Mouse (Mus musculus): ENCODE measurements around the gene Thada. TPM values are rescaled to one million over a fixed set of nuclear protein-coding genes. Genes with fewer than 3 reads are reported as not detected.

Gene Thada
- polyA plus RNA-seq, 1 experiment from 2014 or later, result 8.9 TPM

DNA sequence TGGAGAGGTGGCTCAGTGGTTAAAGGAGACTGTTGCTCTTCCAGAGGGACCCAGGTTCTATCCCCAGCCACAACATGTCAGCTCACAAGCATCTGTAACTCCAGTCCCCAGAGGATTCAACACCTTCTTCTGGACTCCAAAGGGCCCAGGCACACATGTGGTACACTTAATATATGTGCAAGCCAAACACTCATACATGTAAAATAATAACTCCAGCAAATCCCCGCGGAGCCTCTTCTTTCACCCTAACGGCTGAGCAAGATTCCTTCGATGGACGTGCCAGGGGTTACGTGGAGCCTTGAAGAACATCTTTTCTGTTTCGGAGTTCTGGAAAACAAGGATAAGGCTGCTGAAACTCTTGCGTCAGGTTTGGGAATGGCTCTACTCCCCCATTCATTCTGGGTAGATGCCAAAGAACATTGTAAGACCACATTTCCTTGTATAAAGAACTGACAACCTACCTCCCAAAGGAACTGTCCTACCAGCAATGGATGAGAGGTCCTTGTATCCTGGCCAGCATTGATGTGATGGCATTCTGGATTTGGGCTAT, 303.7 kb downstream of the Thada start:
- Histone ChIP-seq H3K27me3 (ENCODE audit: control insufficient read depth, insufficient read depth, low read length) (no peaks in the 10 kb centered on the region), H3K4me1 (ENCODE audit: control insufficient read depth, insufficient read depth, low read length) (peaks cover 22% of the 10 kb centered on the region), H3K9ac (ENCODE audit: low read depth, low read length) (no peak overlapping the region), H3K27ac (ENCODE audit: low read depth, low read length) (no peak overlapping the region), H3K9me3 (replicated peaks; ENCODE audit: control insufficient read depth, low read length) (no peaks in the 10 kb centered on the region), H3K36me3 (ENCODE audit: control insufficient read depth, insufficient read depth, low read length) (no peaks in the 10 kb centered on the region), H3K4me2 (no peak overlapping the region), H3K4me3 (ENCODE audit: low read depth, low read length) (no peak overlapping the region)
- no peak for ATAC-seq (replicated peaks; ENCODE audit: insufficient number of reproducible peaks, low FRiP score, low TSS enrichment)
- WGBS (ENCODE audit: insufficient replicate concordance), result 87% methylated on average over 8 of the region's 8 CpGs

- no peak overlapping the region; the same call in 1 of the 2 replicates for H3K9ac ChIP-seq (ENCODE audit: low read depth, low read length)
- 25% methylated on average over 6 of the region's 6 CpGs for WGBS (ENCODE audit: insufficient replicate concordance)
- H3K4me2 ChIP-seq, result no peak overlapping the region
Observed at GRCm38 (mm10) chr17:84161231-84161854, 304.7 kb downstream of the Thada start.

DNA sequence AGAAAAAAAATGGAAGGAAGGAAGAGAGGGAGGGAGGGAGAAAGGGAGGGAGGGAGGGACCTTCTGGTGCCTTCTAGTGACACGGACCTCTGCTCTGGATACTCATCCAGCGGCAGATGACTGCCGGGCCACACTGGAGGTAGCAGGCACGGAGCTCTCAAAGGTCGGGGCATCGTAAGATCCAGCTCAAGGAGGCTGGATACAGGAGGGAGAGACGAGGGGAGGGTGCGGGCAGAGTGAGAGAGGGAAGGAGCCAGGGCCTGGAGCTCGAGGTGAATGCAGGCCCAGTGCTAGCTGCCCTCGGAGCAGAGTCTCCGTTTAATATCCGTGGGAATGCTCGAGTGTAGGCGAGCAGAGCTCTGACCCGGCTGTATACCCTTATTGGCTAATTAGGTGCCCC, 307.1 kb downstream of the Thada start:
- H3K27ac ChIP-seq (ENCODE audit: low read depth, low read length), result no peak overlapping the region
- H3K36me3 ChIP-seq (ENCODE audit: control insufficient read depth, insufficient read depth, low read length), result no peaks in the 10 kb centered on the region
- no peak for ATAC-seq (replicated peaks; ENCODE audit: insufficient number of reproducible peaks, low FRiP score, low TSS enrichment)
- no peak overlapping the region for H3K4me2 ChIP-seq
- no peak overlapping the region for H3K4me3 ChIP-seq (ENCODE audit: low read depth, low read length)
- no peak overlapping the region for H3K9ac ChIP-seq (ENCODE audit: low read depth, low read length)
- no peaks in the 10 kb centered on the region for H3K9me3 ChIP-seq (replicated peaks; ENCODE audit: control insufficient read depth, low read length)
- H3K27me3 ChIP-seq (ENCODE audit: control insufficient read depth, insufficient read depth, low read length), result peaks cover 2% of the 10 kb centered on the region
- WGBS (ENCODE audit: insufficient replicate concordance), result 63% methylated on average over 15 of the region's 15 CpGs
- peaks cover 40% of the 10 kb centered on the region for H3K4me1 ChIP-seq (ENCODE audit: control insufficient read depth, insufficient read depth, low read length)

More at GRCm38 (mm10) chr17:84161231-84161854, 304.7 kb downstream of the Thada start:
- Histone ChIP-seq H3K4me3 (ENCODE audit: low read depth, low read length) (no peak overlapping the region), H3K27ac (ENCODE audit: low read depth, low read length) (no peak overlapping the region), H3K27me3 (ENCODE audit: control insufficient read depth, insufficient read depth, low read length) (no peaks in the 10 kb centered on the region), H3K4me1 (ENCODE audit: control insufficient read depth, insufficient read depth, low read length) (peaks cover 29% of the 10 kb centered on the region), H3K36me3 (ENCODE audit: control insufficient read depth, insufficient read depth, low read length) (no peaks in the 10 kb centered on the region), H3K9me3 (replicated peaks; ENCODE audit: control insufficient read depth, low read length) (no peaks in the 10 kb centered on the region)
- peak; percentile 35; the same call in 1 of the 2 replicates for ATAC-seq (replicated peaks; ENCODE audit: insufficient number of reproducible peaks, low FRiP score, low TSS enrichment)

DNA sequence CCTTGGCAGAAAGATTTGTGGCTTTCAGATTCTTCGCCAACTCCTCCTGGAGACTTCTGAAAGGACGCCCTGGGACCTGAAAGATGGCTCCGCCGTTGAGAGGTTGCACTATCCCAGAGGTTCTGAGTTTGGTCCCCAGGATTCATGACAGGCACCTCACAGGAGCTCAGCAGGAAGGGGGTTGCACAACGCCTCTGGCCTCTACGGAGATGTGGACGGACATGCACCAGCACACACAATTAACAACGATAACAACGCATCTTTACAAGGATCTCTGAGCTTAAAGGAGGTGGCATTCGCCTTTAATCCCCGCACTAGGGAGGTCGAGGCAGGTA, 307.6 kb downstream of the Thada start:
- Histone ChIP-seq H3K27ac (ENCODE audit: low read depth, low read length) (no peak overlapping the region), H3K4me2 (no peak overlapping the region), H3K27me3 (ENCODE audit: control insufficient read depth, insufficient read depth, low read length) (peaks cover 2% of the 10 kb centered on the region), H3K4me3 (ENCODE audit: low read depth, low read length) (no peak overlapping the region), H3K9ac (ENCODE audit: low read depth, low read length) (no peak overlapping the region), H3K4me1 (ENCODE audit: control insufficient read depth, insufficient read depth, low read length) (peaks cover 44% of the 10 kb centered on the region), H3K9me3 (replicated peaks; ENCODE audit: control insufficient read depth, low read length) (no peaks in the 10 kb centered on the region), H3K36me3 (ENCODE audit: control insufficient read depth, insufficient read depth, low read length) (no peaks in the 10 kb centered on the region)
- 86% methylated on average over 12 of the region's 12 CpGs for WGBS (ENCODE audit: insufficient replicate concordance)
- no peak for ATAC-seq (replicated peaks; ENCODE audit: insufficient number of reproducible peaks, low FRiP score, low TSS enrichment)

- Histone ChIP-seq H3K36me3 (ENCODE audit: control insufficient read depth, insufficient read depth, low read length) (no peaks in the 10 kb centered on the region), H3K9ac (ENCODE audit: low read depth, low read length) (0 out of 2 replicates have a peak overlapping the region, but pooled peaks have one; percentile 29), H3K4me3 (ENCODE audit: low read depth, low read length) (no peak overlapping the region), H3K27ac (ENCODE audit: low read depth, low read length) (no peak overlapping the region), H3K9me3 (replicated peaks; ENCODE audit: control insufficient read depth, low read length) (no peaks in the 10 kb centered on the region), H3K4me1 (ENCODE audit: control insufficient read depth, insufficient read depth, low read length) (peaks cover 49% of the 10 kb centered on the region), H3K4me2 (no peak overlapping the region), H3K27me3 (ENCODE audit: control insufficient read depth, insufficient read depth, low read length) (peaks cover 2% of the 10 kb centered on the region)
- WGBS (ENCODE audit: insufficient replicate concordance), result 45% methylated on average over 6 of the region's 6 CpGs
- ATAC-seq (replicated peaks; ENCODE audit: insufficient number of reproducible peaks, low FRiP score, low TSS enrichment), result no peak
Observed at GRCm38 (mm10) chr17:84157743-84158460, 308.1 kb downstream of the Thada start.

DNA sequence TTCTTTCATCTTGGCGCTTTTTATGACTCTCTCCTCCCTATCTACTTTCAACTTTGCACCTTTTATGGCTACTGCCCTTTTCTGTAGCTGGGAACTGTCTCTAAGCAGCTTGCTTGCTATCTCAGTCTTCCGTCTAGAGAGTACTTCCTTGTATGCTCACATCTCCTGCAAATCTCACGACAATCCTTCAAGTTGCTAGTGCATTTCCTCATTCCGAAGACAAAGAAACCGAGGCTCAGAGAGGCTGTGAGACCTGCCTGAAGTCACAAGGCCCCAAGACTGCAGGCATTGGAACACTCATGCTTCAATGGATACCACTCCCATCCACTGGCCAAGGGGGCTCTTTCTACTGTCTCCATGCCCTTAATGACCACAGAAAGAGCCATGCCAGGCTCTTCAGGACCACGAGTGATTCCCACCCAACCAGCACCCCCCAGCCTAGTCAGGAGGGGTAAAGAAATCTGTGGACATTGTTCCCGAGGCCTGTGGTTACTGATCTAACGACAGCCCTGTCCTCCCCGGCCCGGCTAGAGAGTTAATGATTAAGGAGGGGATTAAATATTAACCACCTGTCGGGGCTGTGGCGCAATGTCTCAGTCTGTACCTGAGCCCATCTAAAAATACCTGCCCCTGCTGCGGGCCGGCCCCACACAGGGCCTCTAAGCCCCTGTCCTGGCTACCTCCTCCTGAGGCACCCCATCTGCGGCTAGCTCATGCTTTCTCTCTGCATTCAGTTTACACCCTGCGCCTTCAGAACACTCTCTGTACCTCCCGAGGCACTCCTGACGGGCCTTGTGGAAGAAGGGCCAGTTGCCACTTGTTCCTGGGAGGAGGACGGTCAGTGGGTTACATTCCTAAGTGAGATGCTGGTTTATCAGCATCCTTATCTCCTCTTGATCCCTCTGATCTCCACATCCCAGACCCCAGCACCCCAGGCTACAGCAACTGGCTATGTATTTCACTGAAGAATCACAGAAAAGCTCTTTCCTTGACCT, 309.0 kb downstream of the Thada start:
- peaks cover 57% of the 10 kb centered on the region for H3K4me1 ChIP-seq (ENCODE audit: control insufficient read depth, insufficient read depth, low read length)
- H3K4me2 ChIP-seq, result no peak overlapping the region
- peak overlapping the region; percentile 28; the same call in 1 of the 2 replicates for H3K9ac ChIP-seq (ENCODE audit: low read depth, low read length)
- H3K36me3 ChIP-seq (ENCODE audit: control insufficient read depth, insufficient read depth, low read length), result no peaks in the 10 kb centered on the region
- H3K4me3 ChIP-seq (ENCODE audit: low read depth, low read length), result no peak overlapping the region
- no peak for ATAC-seq (replicated peaks; ENCODE audit: insufficient number of reproducible peaks, low FRiP score, low TSS enrichment)
- H3K9me3 ChIP-seq (replicated peaks; ENCODE audit: control insufficient read depth, low read length), result no peaks in the 10 kb centered on the region
- peaks cover 2% of the 10 kb centered on the region for H3K27me3 ChIP-seq (ENCODE audit: control insufficient read depth, insufficient read depth, low read length)
- no peak overlapping the region for H3K27ac ChIP-seq (ENCODE audit: low read depth, low read length)
- WGBS (ENCODE audit: insufficient replicate concordance), result 40% methylated on average over 19 of the region's 19 CpGs

- Histone ChIP-seq H3K9ac (ENCODE audit: low read depth, low read length) (0 out of 2 replicates have a peak overlapping the region, but pooled peaks have one; percentile 28), H3K4me3 (ENCODE audit: low read depth, low read length) (no peak overlapping the region), H3K36me3 (ENCODE audit: control insufficient read depth, insufficient read depth, low read length) (no peaks in the 10 kb centered on the region), H3K27ac (ENCODE audit: low read depth, low read length) (no peak overlapping the region), H3K4me2 (no peak overlapping the region), H3K27me3 (ENCODE audit: control insufficient read depth, insufficient read depth, low read length) (peaks cover 2% of the 10 kb centered on the region), H3K9me3 (replicated peaks; ENCODE audit: control insufficient read depth, low read length) (no peaks in the 10 kb centered on the region), H3K4me1 (ENCODE audit: control insufficient read depth, insufficient read depth, low read length) (peaks cover 51% of the 10 kb centered on the region)
- no peak for ATAC-seq (replicated peaks; ENCODE audit: insufficient number of reproducible peaks, low FRiP score, low TSS enrichment)
- WGBS (ENCODE audit: insufficient replicate concordance), result 49% methylated on average over 13 of the region's 13 CpGs
Observed at GRCm38 (mm10) chr17:84156227-84156573, 309.8 kb downstream of the Thada start.

DNA sequence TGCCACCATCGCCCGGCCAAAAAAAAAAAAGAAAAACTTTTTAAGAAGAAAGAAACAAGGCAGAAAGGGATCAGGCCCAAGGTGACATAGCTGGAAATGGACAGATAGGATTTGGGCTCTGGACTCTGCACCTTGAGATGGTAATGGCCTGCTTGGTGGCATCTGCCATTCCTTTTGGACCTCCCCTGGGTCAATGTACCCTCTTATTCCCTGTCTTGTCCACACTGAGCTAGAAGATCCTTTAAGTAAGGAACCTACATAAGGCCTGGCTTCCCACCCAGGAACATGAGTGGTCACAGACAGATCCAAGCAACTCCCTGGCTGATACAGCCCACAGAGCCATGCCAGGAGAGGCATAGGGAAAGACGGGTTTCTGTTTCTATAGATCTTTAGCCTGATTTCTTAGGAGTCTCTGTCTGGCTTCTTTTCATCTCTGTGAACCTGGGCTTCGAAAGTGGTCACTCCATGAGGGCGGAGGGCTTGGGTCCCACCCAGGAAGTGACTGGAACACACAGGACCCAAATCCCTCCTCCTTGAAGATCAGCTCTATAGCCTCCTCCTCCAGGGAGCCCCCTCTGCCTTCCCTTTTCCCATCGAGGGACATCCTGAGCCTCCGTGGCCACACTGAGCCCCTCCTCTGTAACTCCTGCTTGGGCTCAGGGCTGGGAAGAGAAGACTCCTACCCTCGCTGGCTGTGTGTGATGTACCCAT, 310.3 kb downstream of the Thada start:
- Histone ChIP-seq H3K27me3 (ENCODE audit: control insufficient read depth, insufficient read depth, low read length) (peaks cover 2% of the 10 kb centered on the region), H3K4me3 (ENCODE audit: low read depth, low read length) (no peak overlapping the region), H3K9ac (ENCODE audit: low read depth, low read length) (no peak overlapping the region), H3K27ac (ENCODE audit: low read depth, low read length) (no peak overlapping the region), H3K9me3 (replicated peaks; ENCODE audit: control insufficient read depth, low read length) (no peaks in the 10 kb centered on the region), H3K36me3 (ENCODE audit: control insufficient read depth, insufficient read depth, low read length) (no peaks in the 10 kb centered on the region), H3K4me1 (ENCODE audit: control insufficient read depth, insufficient read depth, low read length) (peaks cover 48% of the 10 kb centered on the region), H3K4me2 (no peak overlapping the region)
- 71% methylated on average over 8 of the region's 8 CpGs for WGBS (ENCODE audit: insufficient replicate concordance)
- no peak for ATAC-seq (replicated peaks; ENCODE audit: insufficient number of reproducible peaks, low FRiP score, low TSS enrichment)
